1 mouse cellular context compared by ENCODE assay signal in the genomic region with DNA sequence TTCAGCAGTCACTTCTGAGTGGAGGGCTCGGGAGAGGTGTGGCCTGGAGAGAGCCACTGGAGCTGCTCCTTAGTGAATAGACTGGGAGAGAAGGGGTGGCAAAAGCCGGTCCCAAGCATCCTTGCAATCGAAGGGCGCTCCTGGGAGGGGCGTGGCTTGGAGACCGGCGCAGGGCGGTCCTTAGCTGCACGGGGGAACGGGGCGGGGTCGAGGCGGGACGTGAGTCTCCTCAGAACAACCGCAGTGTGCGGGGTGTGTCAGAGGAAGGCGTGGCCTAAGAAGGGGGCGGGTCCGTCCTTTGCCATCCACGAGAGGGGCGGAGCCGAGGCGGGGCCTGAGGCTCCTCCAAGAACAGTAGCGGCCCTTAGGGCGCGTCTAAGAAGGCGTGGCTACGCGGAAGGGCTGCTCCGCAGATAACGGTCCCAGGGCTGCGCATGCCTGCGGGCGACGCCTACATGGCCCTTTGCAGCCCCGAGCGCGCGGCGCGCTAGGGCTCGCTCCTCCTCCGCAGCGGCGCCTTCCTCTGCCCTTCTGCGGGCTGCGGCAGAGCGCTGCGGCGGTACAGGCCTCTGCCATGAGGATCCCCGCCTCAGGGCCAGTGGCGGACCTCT.
TF ChIP-seq lines count a peak whose summit lies in the region.

No protein-coding gene starts in this region.

TF ChIP-seq in CH12.LX, 34 proteins besides CTCF, POLR2A, EP300 and RAD21 (continued from another document):
- TF ChIP-seq TBP (conservative IDR thresholded peaks at IDR 0.05; ENCODE audit: low read depth, low read length): peak; percentile 77
- TF ChIP-seq TCF12 (IDR thresholded peaks at IDR 0.05; ENCODE audit: low read depth, low read length): peak; percentile 70
- no peak for TF ChIP-seq CHD1 (IDR thresholded peaks at IDR 0.05; ENCODE audit: low read depth, low read length)
- TF ChIP-seq NELFE (IDR thresholded peaks at IDR 0.05; ENCODE audit: low read depth, low read length): peak; percentile 77
- TF ChIP-seq RCOR1 (conservative IDR thresholded peaks at IDR 0.05; ENCODE audit: low read depth, low read length): no peak
